Mouse (Mus musculus) embryonic fibroblast, embryonic 13.5 days (primary cell): ENCODE results near the gene Syce2.

Experiments
- CTCF ChIP-seq: IDR thresholded peaks from 2 replicates; pipeline ENCODE4 v1.5.1; 2011; ENCODE audit warnings: mild to moderate bottlenecking, control low read depth, low read length, moderate library complexity, borderline replicate concordance; ENCODE audit not compliant: insufficient read depth
- POLR2A ChIP-seq: IDR thresholded peaks from 2 replicates; pipeline ENCODE4 v1.6.1; 2011; ENCODE audit warnings: low read depth, mild to moderate bottlenecking, control low read depth, low read length, moderate library complexity

DNA sequence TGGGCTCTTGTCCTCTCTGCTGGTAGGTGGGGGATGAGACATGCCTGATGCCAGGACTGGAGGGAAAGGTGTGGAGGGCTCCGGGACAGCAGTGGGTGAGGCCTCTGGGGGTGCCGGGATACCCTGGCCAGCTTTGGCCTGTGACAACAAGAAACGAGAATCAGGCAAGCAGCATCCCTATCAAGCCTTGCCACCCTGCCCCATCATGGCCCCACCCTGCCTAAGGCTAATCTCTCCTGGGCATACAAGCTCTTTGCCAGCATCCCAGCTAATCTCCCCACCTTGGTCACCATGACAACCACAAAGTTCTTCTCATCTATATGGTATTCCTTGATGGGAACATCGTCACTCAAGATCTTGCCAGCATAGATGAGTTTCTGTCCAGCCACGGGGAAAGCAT, 33.4 kb upstream of the Syce2 start:
- no peak for TF ChIP-seq POLR2A
- no peak for TF ChIP-seq CTCF
